Mouse (Mus musculus): ENCODE results near the gene Ramac. TPM values are rescaled to one million over a fixed set of nuclear protein-coding genes. Genes with fewer than 3 reads are reported as not detected.

Ramac gene
- polyA plus RNA-seq, 3 experiments from 2014 or later = 153 to 159 (median 158) TPM

DNA sequence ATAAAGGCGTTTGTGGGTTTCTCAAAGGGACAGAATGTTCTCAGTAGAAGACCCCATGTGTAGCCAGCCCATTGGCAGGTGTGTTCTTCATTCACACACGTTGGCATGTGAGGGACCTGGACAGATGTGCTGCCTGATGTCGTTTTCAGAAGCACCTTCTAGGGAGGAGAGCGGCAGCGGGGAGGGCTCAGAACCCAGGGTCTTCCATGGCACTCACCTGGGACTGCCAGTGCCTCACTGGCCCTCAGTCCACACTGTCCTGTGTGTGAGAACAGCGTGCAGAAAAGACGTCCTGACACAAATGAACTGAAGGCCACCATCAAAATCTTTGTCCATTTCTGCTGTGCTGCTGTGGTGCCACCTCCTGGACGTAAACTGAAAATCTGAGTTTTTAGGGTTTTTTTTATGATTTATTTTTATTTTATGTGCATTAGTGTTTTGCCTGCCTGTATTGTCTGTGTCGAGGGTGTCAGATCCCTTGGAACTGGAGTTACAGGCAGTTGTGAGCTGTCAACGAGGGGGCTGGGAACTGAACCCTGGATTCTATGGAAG lies 15.0 kb downstream of the Ramac start:
- no peak for ATAC-seq

DNA sequence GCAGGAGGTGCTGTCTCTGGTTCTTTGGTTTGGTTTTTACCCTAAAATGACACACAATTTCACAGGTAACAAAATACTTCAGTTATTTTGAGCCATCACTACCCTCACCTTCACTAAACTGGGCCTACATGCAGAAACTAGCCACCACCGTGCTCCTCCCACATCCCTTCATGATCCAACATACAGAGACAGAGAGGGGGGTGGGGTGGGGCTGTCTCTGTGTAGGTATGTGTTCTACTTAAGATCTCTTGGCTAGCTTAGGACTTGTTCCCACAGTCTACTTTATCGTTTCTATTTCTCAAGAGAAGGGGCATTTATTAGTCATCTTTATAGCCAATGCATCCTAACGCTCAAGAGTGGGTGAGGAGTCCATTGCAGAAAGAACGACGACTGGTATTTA lies 25.8 kb downstream of the Ramac start:
- peak; percentile 11 for ATAC-seq

DNA sequence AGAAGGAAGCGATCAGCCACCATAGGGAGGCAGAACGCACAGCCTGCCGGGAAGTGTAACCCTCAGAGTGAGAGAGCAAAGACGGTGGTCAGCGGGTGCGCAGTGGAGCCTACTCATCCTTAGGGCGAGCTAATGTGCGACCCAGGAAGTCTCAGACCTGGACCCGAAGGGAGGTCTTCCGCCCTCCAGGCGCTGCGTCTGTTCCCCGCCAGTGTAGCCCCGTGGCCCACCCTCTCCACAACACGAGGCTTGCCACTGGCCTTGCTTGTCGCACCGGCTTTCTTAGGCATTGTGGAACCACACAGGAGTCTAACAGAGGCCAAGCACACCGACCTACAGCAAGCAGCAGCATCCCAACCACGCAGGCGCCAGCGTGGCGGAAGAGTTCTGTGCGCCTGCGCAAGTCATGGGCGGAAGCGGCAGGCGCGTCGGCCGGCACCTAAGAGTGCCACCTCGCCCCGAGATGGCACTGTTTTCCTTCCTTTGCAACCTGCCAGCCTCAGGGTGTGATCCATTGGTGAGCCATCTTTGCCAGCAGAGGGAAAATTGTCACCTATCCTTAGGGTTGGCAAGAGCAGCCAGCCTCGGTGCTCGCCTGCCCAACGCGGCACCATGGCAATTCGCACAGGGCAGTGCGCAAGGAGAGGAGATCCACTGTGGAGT lies 26.5 kb downstream of the Ramac start, which contains the start of gene 3110040N11Rik:
Gene 3110040N11Rik, minus strand, starts transcription at position 384 of the 663 bp plus-strand sequence.
- peak; percentile 89 for ATAC-seq

DNA sequence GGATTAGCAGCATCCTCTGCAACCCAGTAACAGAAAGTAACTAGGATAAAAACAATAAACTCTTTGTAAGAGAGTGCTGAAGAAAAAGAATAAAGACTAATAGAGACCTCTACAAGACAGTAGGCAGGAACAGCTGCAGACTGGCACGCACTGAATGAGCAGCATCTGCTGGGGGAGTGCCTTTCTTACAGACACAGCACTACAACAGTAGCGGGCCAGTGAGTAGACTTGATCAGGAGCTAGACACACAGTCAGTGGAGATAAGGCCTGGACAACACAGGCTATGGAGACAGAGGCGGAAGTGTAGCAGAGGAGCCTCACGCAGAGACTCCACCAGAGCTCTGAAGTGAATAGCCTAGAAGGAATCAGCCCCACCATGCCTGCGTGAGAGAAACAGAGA lies 43.3 kb downstream of the Ramac start:
- no peak for ATAC-seq

Other genes with a start within 250 kb of the Ramac start
- 1 to 10 TPM; 2.5 to 5.3 (median 3.2) TPM for gene Fsd2, start 196.0 kb upstream of the Ramac start, polyA plus RNA-seq (2017; shearing (Covaris generic))
- gene Whamm, start 191.7 kb upstream of the Ramac start, polyA plus RNA-seq (2017; shearing (Covaris generic)) = 1 to 10 TPM; 3.4 to 8.1 (median 5.2) TPM
- gene Homer2, start 55.4 kb upstream of the Ramac start, polyA plus RNA-seq (2017; shearing (Covaris generic)) = under 1 TPM in 1 of 3 experiments, not detected in 2; 0.47 TPM
- 10 to 100 TPM; 62.7 to 70.5 (median 68.8) TPM for gene 3110040N11Rik, start 26.6 kb downstream of the Ramac start, polyA plus RNA-seq (2017; shearing (Covaris generic))
- 10 to 100 TPM; 13.9 to 23.0 (median 16.8) TPM for gene Btbd1, start 66.5 kb downstream of the Ramac start, polyA plus RNA-seq (2017; shearing (Covaris generic))
- gene Gm10160, start 92.9 kb downstream of the Ramac start, polyA plus RNA-seq (2017; shearing (Covaris generic)) = not detected
- 10 to 100 TPM in 2 of 3 experiments, 1 to 10 TPM in 1; 5.4 to 14.7 (median 10.2) TPM for gene Tm6sf1, start 96.1 kb downstream of the Ramac start, polyA plus RNA-seq (2017; shearing (Covaris generic))
- 10 to 100 TPM in 2 of 3 experiments, 1 to 10 TPM in 1; 6.9 to 10.4 (median 10.1) TPM for gene Hdgfl3, start 171.5 kb downstream of the Ramac start, polyA plus RNA-seq (2017; shearing (Covaris generic))
- not detected for gene Bnc1, start 229.4 kb downstream of the Ramac start, polyA plus RNA-seq (2017; shearing (Covaris generic))

Data from inflammation-experienced regulatory T-cells, adult 6 months (primary cell).